Mouse (Mus musculus) E14TG2a.4 (cell line): ENCODE data around the gene Fen1.

Experiments used
- CTCF ChIP-seq: conservative IDR thresholded peaks from 2 replicates; pipeline ENCODE4 v1.5.1; 2014; ENCODE audit warnings: low read length
- POU5F1 ChIP-seq: IDR thresholded peaks from 2 replicates; pipeline ENCODE4 v1.6.1; 2014; ENCODE audit warnings: low read length, borderline replicate concordance

GRCm38 (mm10) chr19:10238477-10238876 lies 34.5 kb upstream of the Fen1 start:
- no peak for TF ChIP-seq CTCF
- TF ChIP-seq POU5F1: no peak
